Mouse (Mus musculus): ENCODE results near the gene Trabd2b.

DNA sequence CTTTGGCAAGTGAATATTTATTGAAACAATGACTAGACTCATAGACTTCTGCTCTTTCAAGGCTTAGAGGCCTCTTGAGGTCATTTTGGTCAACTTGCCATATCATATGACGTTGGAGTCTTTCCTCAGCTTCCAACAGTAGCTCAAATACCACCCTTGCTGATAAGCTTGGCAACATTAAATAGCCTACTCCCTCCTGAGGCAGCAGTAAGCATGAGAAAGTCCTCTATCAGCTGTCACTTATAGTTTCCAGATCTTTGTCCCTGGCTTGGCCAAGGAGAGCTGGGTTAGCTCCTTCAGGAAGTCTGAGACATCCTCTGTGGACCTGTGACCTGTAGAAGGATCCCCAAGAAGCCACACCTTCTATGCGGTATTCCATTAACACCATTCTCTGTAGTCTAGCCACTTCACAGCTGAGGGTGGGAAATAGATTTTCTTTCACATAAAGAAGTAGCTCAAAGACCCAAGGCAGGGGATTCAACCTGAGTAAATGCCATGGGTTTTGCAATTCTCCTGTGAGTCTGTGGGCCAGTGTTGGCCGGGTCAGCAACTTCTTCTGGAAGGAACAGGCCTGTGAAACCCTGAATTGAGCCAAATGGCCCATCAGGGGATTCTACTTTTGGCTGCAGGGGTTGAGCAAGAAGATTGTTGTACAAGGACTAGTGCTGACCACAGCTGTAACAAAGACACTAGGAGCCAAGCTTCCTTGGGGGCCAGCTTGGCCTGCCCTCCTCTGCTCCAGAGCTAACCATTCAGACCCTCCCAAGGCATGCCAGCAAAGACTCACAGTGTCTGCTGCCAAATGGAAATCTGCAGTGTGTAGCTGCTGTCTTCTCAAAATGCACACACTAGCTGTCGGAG, 127.6 kb downstream of the Trabd2b start:
- TF ChIP-seq CTCF (IDR thresholded peaks at IDR 0.05; ENCODE audit: insufficient read depth, low read length) (no peak), POLR2A (IDR thresholded peaks at IDR 0.05; ENCODE audit: borderline replicate concordance, extremely low read depth, low read depth, low read length) (no peak)
